In genomic region chr15:52412869-52413771, GRCm38 (mm10) we compare ENCODE assay signal across 8 mouse cellular contexts.
DNase-seq lines count a peak whose midpoint lies in the region; ATAC-seq lines count a peak whose summit lies in the region.

No protein-coding gene starts in this region.

- H3K4me1 ChIP-seq in lung, embryonic 15.5 days = peaks cover 11% of the 10 kb centered on the region; the same call in 1 of the 2 replicates
- H3K4me1 ChIP-seq in forebrain, embryonic 13.5 days = peaks cover 13% of the 10 kb centered on the region
- H3K4me1 ChIP-seq in neural tube, embryonic 14.5 days (ENCODE audit: control insufficient read depth, insufficient read depth, low read length) = 0 out of 2 replicates have a peak, but pooled peaks cover 3% of the 10 kb centered on the region

- H3K27ac ChIP-seq in lung, embryonic 15.5 days = no peak overlapping the region
- H3K27ac ChIP-seq in forebrain, embryonic 13.5 days = peak overlapping the region; percentile 68
- H3K27ac ChIP-seq in neural tube, embryonic 14.5 days (ENCODE audit: low read depth, low read length) = peak overlapping the region; percentile 10

- no peak overlapping the region for H3K4me3 ChIP-seq in lung, embryonic 15.5 days
- H3K4me3 ChIP-seq in forebrain, embryonic 13.5 days = 0 out of 2 replicates have a peak overlapping the region, but pooled peaks have one; percentile 9
- peak overlapping the region; percentile 3; the same call in 1 of the 2 replicates for H3K4me3 ChIP-seq in neural tube, embryonic 14.5 days (ENCODE audit: low read depth, low read length)

- H3K36me3 ChIP-seq in lung, embryonic 15.5 days = no peaks in the 10 kb centered on the region
- H3K36me3 ChIP-seq in forebrain, embryonic 13.5 days (ENCODE audit: poor library complexity, severe bottlenecking) = no peaks in the 10 kb centered on the region
- no peaks in the 10 kb centered on the region for H3K36me3 ChIP-seq in neural tube, embryonic 14.5 days (ENCODE audit: control insufficient read depth, insufficient read depth, low read length)

- no peaks in the 10 kb centered on the region for H3K27me3 ChIP-seq in lung, embryonic 15.5 days
- no peaks in the 10 kb centered on the region for H3K27me3 ChIP-seq in forebrain, embryonic 13.5 days
- no peaks in the 10 kb centered on the region for H3K27me3 ChIP-seq in neural tube, embryonic 14.5 days (ENCODE audit: control insufficient read depth, insufficient read depth, low read length)

- H3K4me2 ChIP-seq in lung, embryonic 15.5 days = peak overlapping the region; percentile 16; the same call in 1 of the 2 replicates
- H3K4me2 ChIP-seq in forebrain, embryonic 13.5 days = peak overlapping the region; percentile 41
- peak overlapping the region; percentile 32 for H3K4me2 ChIP-seq in neural tube, embryonic 14.5 days (ENCODE audit: low read depth, low read length)

- ATAC-seq in lung, embryonic 15.5 days (ENCODE audit: borderline replicate concordance, extremely low read depth, low FRiP score, low TSS enrichment) = peak; percentile 42; the same call in 1 of the 2 replicates
- peak; percentile 96 for ATAC-seq in forebrain, embryonic 13.5 days
- peak; percentile 83 for ATAC-seq in neural tube, embryonic 14.5 days (ENCODE audit: low read depth)
- ATAC-seq in granulocyte monocyte progenitor cell, adult 5-6 weeks (replicated peaks; ENCODE audit: poor library complexity, severe bottlenecking) = no peak

- 18% methylated on average over 18 of the region's 18 CpGs for WGBS in lung, embryonic 15.5 days
- WGBS in forebrain, embryonic 13.5 days = 18% methylated on average over 18 of the region's 18 CpGs
- WGBS in neural tube, embryonic 14.5 days = 14% methylated on average over 18 of the region's 18 CpGs

- H3K9ac ChIP-seq in lung, embryonic 15.5 days = no peak overlapping the region
- H3K9ac ChIP-seq in forebrain, embryonic 13.5 days = no peak overlapping the region
- H3K9ac ChIP-seq in neural tube, embryonic 14.5 days (replicated peaks; ENCODE audit: low read depth, low read length) = peak overlapping the region; percentile 4; the same call in 1 of the 2 replicates

- DNase-seq in lung, postnatal 14 days = no peak
- DNase-seq in left cerebral cortex, adult 11 months (ENCODE audit: low spot score) = peak; percentile 4
- no peak for DNase-seq in yolk sac, embryonic 10.5 days (ENCODE audit: low spot score)
- no peak for DNase-seq in adrenal gland, adult 18-20 months (ENCODE audit: low spot score in 2 of 2)

- no peaks in the 10 kb centered on the region for H3K9me3 ChIP-seq in lung, embryonic 15.5 days
- H3K9me3 ChIP-seq in forebrain, embryonic 13.5 days (replicated peaks) = no peaks in the 10 kb centered on the region
- H3K9me3 ChIP-seq in neural tube, embryonic 14.5 days (ENCODE audit: control insufficient read depth, low read length) = no peaks in the 10 kb centered on the region
